Mouse (Mus musculus) CH12.LX (cell line): ENCODE results near the gene Flad1.

Experiments
- CTCF ChIP-seq, 2 experiments: IDR thresholded peaks in 1 of 2; conservative IDR thresholded peaks in 1 of 2; 2 replicates each; pipeline ENCODE4 v1.5.1; 2011 to 2012; ENCODE audit warnings: low read depth in 2 of 2, low read length in 2 of 2, improper control_type of control experiment in 1 of 2, inconsistent platforms in 1 of 2, mild to moderate bottlenecking in 1 of 2, moderate library complexity in 1 of 2
- E2F4 ChIP-seq: IDR thresholded peaks from 2 replicates; pipeline ENCODE4 v1.6.1; 2011; ENCODE audit warnings: low read depth, low read length, improper control_type of control experiment; ENCODE audit not compliant: insufficient replicate concordance
- ELF1 ChIP-seq: IDR thresholded peaks from 2 replicates; pipeline ENCODE4 v1.6.1; 2014; ENCODE audit warnings: low read depth, mild to moderate bottlenecking, inconsistent platforms, low read length, improper control_type of control experiment
- EP300 ChIP-seq: IDR thresholded peaks from 2 replicates; pipeline ENCODE4 v1.6.1; 2011; ENCODE audit warnings: low read length, improper control_type of control experiment

DNA sequence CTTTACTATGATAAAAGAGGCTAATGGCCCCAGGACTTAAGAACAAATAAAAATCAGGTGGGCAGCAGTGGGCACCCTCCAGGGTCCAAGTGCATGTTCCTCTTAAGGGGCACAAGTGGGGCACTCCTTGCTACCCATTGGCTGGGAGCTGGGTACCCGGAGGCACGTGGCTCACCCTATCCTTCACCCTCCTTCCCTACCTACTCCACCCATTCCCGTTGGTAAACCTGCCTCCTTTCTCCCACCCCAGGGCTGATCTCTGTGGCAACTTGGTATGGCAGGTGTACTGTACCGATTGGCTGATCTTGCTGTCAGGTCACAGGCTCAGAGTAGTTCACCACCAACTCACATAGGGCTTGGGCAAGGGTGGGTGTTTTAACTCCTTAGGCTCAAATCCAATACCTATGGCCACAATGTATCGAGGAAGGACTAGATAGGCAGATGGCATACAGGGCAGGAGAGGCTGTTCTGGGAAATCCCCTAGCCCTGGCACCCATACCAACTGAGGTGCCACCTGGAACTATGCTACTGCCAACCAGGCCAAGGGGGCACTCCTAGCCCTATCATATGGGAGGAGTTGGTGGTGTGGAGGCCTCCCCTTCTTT lies 27.9 kb downstream of the Flad1 start:
- no peak for TF ChIP-seq EP300
- TF ChIP-seq ELF1: no peak
- TF ChIP-seq E2F4: no peak
- TF ChIP-seq CTCF (conservative IDR thresholded peaks at IDR 0.05 in 1 of 2, IDR thresholded peaks at IDR 0.05 in 1 of 2; ENCODE audit: low read depth in 2 of 2, low read length in 2 of 2): no peak
